Comparison of ENCODE assay signal across 18 mouse cellular contexts in genomic region chr7:75971706-75972105, GRCm38 (mm10).
DNase-seq lines count a peak whose midpoint lies in the region.
"Had no signal": no experiment of that assay in that cellular context is flagged by ENCODE, and none has a peak within 500 bp of the region (broad histone marks: within the 10 kb centered on the region; RNA-seq: fewer than 3 reads in every experiment).

No protein-coding gene starts in this region.

- WGBS in heart, embryonic 10.5 days: 85% methylated on average over 3 of the region's 3 CpGs

- peak; percentile 64 for DNase-seq in heart, adult 11 months
- DNase-seq in heart, postnatal 36 days: no peak
- peak; percentile 55 for DNase-seq in heart, embryonic 10.5 days (ENCODE audit: low spot score)
- DNase-seq in heart, postnatal 14 days: no peak
- DNase-seq in testis, postnatal 10 days (ENCODE audit: low spot score): peak; percentile 5
- no peak for DNase-seq in testis, postnatal 14 days (ENCODE audit: low spot score)
- DNase-seq: adrenal gland, adult 2 months; adrenal gland, adult 8-10 months; adrenal gland, postnatal 10 days; adrenal gland, postnatal 14 days; adrenal gland, postnatal 25 days; adrenal gland, postnatal 36 days; B cell, adult 2 months; cerebellum, adult 11 months; cerebellum, adult 11-12 months; cerebellum, adult 18-20 months had no signal

- no peaks in the 10 kb centered on the region for H3K9me3 ChIP-seq in heart, embryonic 10.5 days
- H3K9me3 ChIP-seq: G1E had no signal

- no peak overlapping the region for H3K27ac ChIP-seq in heart, embryonic 10.5 days

- H3K4me1 ChIP-seq in heart, embryonic 10.5 days: no peaks in the 10 kb centered on the region

- no peaks in the 10 kb centered on the region for H3K36me3 ChIP-seq in heart, embryonic 10.5 days
- H3K36me3 ChIP-seq: G1E had no signal

- intact Hi-C loops in heart, postnatal 36 days (cut with DNase I): no loop called here
- intact Hi-C loops in heart, postnatal 14 days (cut with DNase I): no loop called here

- H3K4me3 ChIP-seq in heart, embryonic 10.5 days: no peak overlapping the region

- H3K27me3 ChIP-seq in heart, embryonic 10.5 days (ENCODE audit: insufficient read depth, poor library complexity, severe bottlenecking): no peaks in the 10 kb centered on the region
- H3K27me3 ChIP-seq: Patski had no signal

Comparison
In these comparisons a context has a peak if more than half of its experiments do, and no peak if none do; other contexts are left out.
1. DNase-seq: peak in heart, adult 11 months (single experiment), heart, embryonic 10.5 days (single experiment) and testis, postnatal 10 days (single experiment); none in heart, postnatal 36 days (0 of 2), heart, postnatal 14 days (0 of 2) and testis, postnatal 14 days (single experiment).